Mouse (Mus musculus) midbrain, embryonic 11.5 days (tissue): Measurements from ENCODE around the gene Bsdc1. TPM values are rescaled to one million over a fixed set of nuclear protein-coding genes. Genes with fewer than 3 reads are reported as not detected.

Experiments used
- ATAC-seq: fragments of 200-750 bp; cut with Nextera tagmentation; 2 replicates; pipeline ENCODE4 v1.8.0; 2017; ENCODE audit warnings: moderate TSS enrichment, moderate library complexity; ENCODE audit not compliant: low FRiP score
- DNase-seq: peaks from one replicate; pipeline ENCODE4 v3.0.0; 2015; ENCODE audit warnings: low spot score; ENCODE audit errors: missing footprints
- H3K27ac ChIP-seq: fragments of 300-500 bp; sonication (generic); 2 replicates; pipeline ENCODE4 v1.5.1; 2014; ENCODE audit warnings: low read depth, low read length
- H3K27me3 ChIP-seq: fragments of 300-500 bp; sonication (generic); 2 replicates; pipeline ENCODE4 v1.6.1; 2014; ENCODE audit warnings: mild to moderate bottlenecking, low read length, moderate library complexity, mixed read lengths; ENCODE audit not compliant: control insufficient read depth, insufficient read depth
- H3K36me3 ChIP-seq: fragments of 300-500 bp; sonication (generic); 2 replicates; pipeline ENCODE4 v1.6.1; 2014; ENCODE audit warnings: mild to moderate bottlenecking, low read length, moderate library complexity, mixed read lengths; ENCODE audit not compliant: control insufficient read depth, insufficient read depth
- H3K4me1 ChIP-seq: fragments of 300-500 bp; sonication (generic); 2 replicates; pipeline ENCODE4 v1.6.1; 2014; ENCODE audit warnings: low read length; ENCODE audit not compliant: control insufficient read depth, insufficient read depth
- H3K4me2 ChIP-seq: fragments of 300-500 bp; sonication (generic); 2 replicates; pipeline ENCODE4 v1.6.1; 2014; ENCODE audit warnings: mild to moderate bottlenecking, moderate library complexity
- H3K4me3 ChIP-seq: fragments of 300-500 bp; sonication (generic); 2 replicates; pipeline ENCODE4 v1.5.1; 2014; ENCODE audit warnings: low read depth, low read length
- H3K9ac ChIP-seq: fragments of 300-500 bp; sonication (generic); 2 replicates; pipeline ENCODE4 v1.6.1; 2014; ENCODE audit warnings: low read length
- H3K9me3 ChIP-seq: fragments of 300-500 bp; sonication (generic); 2 replicates; pipeline ENCODE4 v1.6.1; 2016; ENCODE audit warnings: low read length; ENCODE audit not compliant: control insufficient read depth
- WGBS: fragments of 180-500 bp; shearing (Covaris S2); extraction: QIAGEN DNeasy Blood & Tissue Kit; methylation state at CpG from one replicate; pipeline ENCODE4 v1.1.7; 2014; 5-methylcytosine and 5-hydroxymethylcytosine counted together
- polyA plus RNA-seq: library from polyadenylated mRNA; unstranded; fragments of >200 nt; fragmentation: Nextera tagmentation; extraction: Ambion mirVana; gene quantifications from 2 replicates; pipeline ENCODE4 v1.2.1, GENCODE M21; 2014

The Bsdc1 gene
- polyA plus RNA-seq, 1 experiment from 2014 or later = 23.3 TPM

- Histone ChIP-seq H3K27me3 (no peaks in the 10 kb centered on the region), H3K4me1 (peaks cover 24% of the 10 kb centered on the region), H3K9ac (no peak overlapping the region), H3K27ac (no peak overlapping the region), H3K9me3 (no peaks in the 10 kb centered on the region), H3K36me3 (no peaks in the 10 kb centered on the region), H3K4me3 (no peak overlapping the region), H3K4me2 (no peak overlapping the region)
- ATAC-seq (no peak), DNase-seq (peak; percentile 72)
- 74% methylated on average over 3 of the region's 3 CpGs for WGBS
These were observed 46.8 kb downstream of the Bsdc1 start for GRCm38 (mm10) chr4:129508237-129508515.

- Histone ChIP-seq H3K36me3 (no peaks in the 10 kb centered on the region), H3K9me3 (no peaks in the 10 kb centered on the region), H3K9ac (0 out of 2 replicates have a peak overlapping the region, but pooled peaks have one; percentile 20), H3K27ac (no peak overlapping the region), H3K4me1 (peaks cover 24% of the 10 kb centered on the region), H3K4me3 (no peak overlapping the region), H3K4me2 (no peak overlapping the region), H3K27me3 (no peaks in the 10 kb centered on the region)
- DNase-seq (peak; percentile 82), ATAC-seq (no peak)
- WGBS = 69% methylated on average over 15 of the region's 15 CpGs
These were observed 47.6 kb downstream of the Bsdc1 start for GRCm38 (mm10) chr4:129508834-129509600.

- Histone ChIP-seq H3K4me1 (peaks cover 24% of the 10 kb centered on the region), H3K27me3 (no peaks in the 10 kb centered on the region), H3K4me3 (no peak overlapping the region), H3K27ac (no peak overlapping the region), H3K9me3 (no peaks in the 10 kb centered on the region), H3K4me2 (no peak overlapping the region), H3K36me3 (no peaks in the 10 kb centered on the region), H3K9ac (no peak overlapping the region)
- ATAC-seq (no peak), DNase-seq (no peak)
- 67% methylated on average over 3 of the region's 3 CpGs for WGBS
These were observed 48.3 kb downstream of the Bsdc1 start for GRCm38 (mm10) chr4:129509650-129510049.

- peak overlapping the region; percentile 71 for H3K27ac ChIP-seq
- H3K9me3 ChIP-seq = no peaks in the 10 kb centered on the region
- H3K27me3 ChIP-seq = no peaks in the 10 kb centered on the region
- no peak for DNase-seq
- H3K9ac ChIP-seq = peak overlapping the region; percentile 24; the same call in 1 of the 2 replicates
- ATAC-seq = no peak
- H3K36me3 ChIP-seq = no peaks in the 10 kb centered on the region
- peaks cover 30% of the 10 kb centered on the region for H3K4me1 ChIP-seq
- 46% methylated on average over 6 of the region's 6 CpGs for WGBS
- no peak overlapping the region for H3K4me2 ChIP-seq
- H3K4me3 ChIP-seq = no peak overlapping the region
These were observed 49.5 kb downstream of the Bsdc1 start for GRCm38 (mm10) chr4:129510723-129511412.

GRCm38 (mm10) chr4:129511413-129512096, 50.2 kb downstream of the Bsdc1 start:
- peaks cover 30% of the 10 kb centered on the region for H3K4me1 ChIP-seq
- no peak for DNase-seq
- H3K9me3 ChIP-seq = no peaks in the 10 kb centered on the region
- H3K9ac ChIP-seq = peak overlapping the region; percentile 33; the same call in 1 of the 2 replicates
- H3K4me2 ChIP-seq = peak overlapping the region; percentile 17; the same call in 1 of the 2 replicates
- WGBS = 19% methylated on average over 6 of the region's 6 CpGs
- no peaks in the 10 kb centered on the region for H3K36me3 ChIP-seq
- no peaks in the 10 kb centered on the region for H3K27me3 ChIP-seq
- H3K27ac ChIP-seq = peak overlapping the region; percentile 71
- ATAC-seq = no peak
- H3K4me3 ChIP-seq = no peak overlapping the region

- no peaks in the 10 kb centered on the region for H3K9me3 ChIP-seq
- H3K27me3 ChIP-seq = no peaks in the 10 kb centered on the region
- H3K27ac ChIP-seq = peak within 1 kb of the TSS; percentile 97
- 4% methylated on average over 47 of the region's 47 CpGs for WGBS
- DNase-seq = peak; percentile 99
- no peaks in the 10 kb centered on the region; the same call in 1 of the 2 replicates for H3K36me3 ChIP-seq
- peak; percentile 87 for ATAC-seq
- H3K4me3 ChIP-seq = peak within 1 kb of the TSS; percentile 92
- H3K9ac ChIP-seq = peak within 1 kb of the TSS; percentile 100
- H3K4me1 ChIP-seq = peaks cover 30% of the 10 kb centered on the region
- peak within 1 kb of the TSS; percentile 74 for H3K4me2 ChIP-seq
These were observed 51.8 kb downstream of the Bsdc1 start, which contains the start of gene Marcksl1 for GRCm38 (mm10) chr4:129513086-129513767. TSS of gene Marcksl1 (plus strand) at chr4:129513581.

- WGBS = under 1% methylated on average over 42 of the region's 57 CpGs
- Histone ChIP-seq H3K27ac (peak overlapping the region; percentile 97), H3K9me3 (no peaks in the 10 kb centered on the region), H3K9ac (peak overlapping the region; percentile 100), H3K4me2 (peak overlapping the region; percentile 74), H3K4me3 (peak overlapping the region; percentile 92), H3K36me3 (peaks cover 3% of the 10 kb centered on the region; the same call in 1 of the 2 replicates), H3K27me3 (no peaks in the 10 kb centered on the region), H3K4me1 (peaks cover 30% of the 10 kb centered on the region)
- ATAC-seq (peak; percentile 47), DNase-seq (no peak)
These were observed 52.5 kb downstream of the Bsdc1 start for GRCm38 (mm10) chr4:129513891-129514290.

GRCm38 (mm10) chr4:129514300-129514898, 53.0 kb downstream of the Bsdc1 start:
- ATAC-seq (peak; percentile 33), DNase-seq (peak; percentile 98)
- Histone ChIP-seq H3K36me3 (peaks cover 3% of the 10 kb centered on the region; the same call in 1 of the 2 replicates), H3K4me3 (peak overlapping the region; percentile 92), H3K9ac (peak overlapping the region; percentile 100), H3K9me3 (no peaks in the 10 kb centered on the region), H3K27ac (peak overlapping the region; percentile 97), H3K4me2 (peak overlapping the region; percentile 74), H3K27me3 (no peaks in the 10 kb centered on the region), H3K4me1 (peaks cover 30% of the 10 kb centered on the region)
- under 1% methylated on average over 33 of the region's 35 CpGs for WGBS
